Mouse (Mus musculus): Measurements from ENCODE around the gene Ccna1.

Ccna1 gene

DNA sequence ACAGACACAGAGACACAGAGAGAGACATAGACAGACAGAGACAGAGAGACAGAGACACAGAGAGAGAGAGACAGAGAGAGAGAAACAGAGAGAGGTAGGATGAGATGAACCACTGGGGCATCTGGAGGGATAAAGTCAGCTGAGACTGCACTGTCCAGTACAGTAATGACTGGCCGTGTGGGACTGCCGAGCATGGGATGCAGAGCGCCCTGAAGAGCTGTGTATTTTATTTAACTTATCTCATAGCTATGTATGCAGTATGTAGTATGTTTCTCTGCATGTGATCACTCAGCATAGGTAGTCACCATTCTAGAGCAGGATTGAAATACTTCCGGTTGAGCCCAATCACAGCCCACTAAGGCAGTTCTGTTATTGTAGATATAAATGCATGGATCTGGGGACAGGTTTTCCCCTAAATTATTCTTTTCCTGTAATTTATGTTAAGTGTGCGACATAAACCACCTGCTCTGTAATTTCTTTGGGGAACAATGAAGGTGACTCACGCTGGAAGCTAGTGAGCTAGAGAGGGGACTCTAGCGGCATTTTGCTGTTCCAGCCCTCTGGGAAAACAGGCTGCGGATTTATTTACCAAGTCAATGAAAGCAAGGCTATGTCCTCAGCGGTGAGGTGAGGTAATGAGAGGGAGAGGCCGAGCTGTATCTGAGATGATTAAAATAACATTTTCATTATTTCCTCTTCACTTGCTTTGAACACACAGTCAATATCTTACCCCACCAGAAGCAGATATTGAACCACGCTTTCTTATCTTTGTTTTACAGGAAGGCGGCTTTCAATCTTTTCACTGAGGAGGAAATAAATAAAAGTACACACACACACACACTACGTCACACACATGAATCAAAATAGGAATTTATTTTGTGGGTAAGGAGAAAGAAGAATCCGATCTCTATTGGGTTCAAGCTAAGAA lies 10.7 kb upstream of the Ccna1 start:
- DNase-seq: no peak

DNA sequence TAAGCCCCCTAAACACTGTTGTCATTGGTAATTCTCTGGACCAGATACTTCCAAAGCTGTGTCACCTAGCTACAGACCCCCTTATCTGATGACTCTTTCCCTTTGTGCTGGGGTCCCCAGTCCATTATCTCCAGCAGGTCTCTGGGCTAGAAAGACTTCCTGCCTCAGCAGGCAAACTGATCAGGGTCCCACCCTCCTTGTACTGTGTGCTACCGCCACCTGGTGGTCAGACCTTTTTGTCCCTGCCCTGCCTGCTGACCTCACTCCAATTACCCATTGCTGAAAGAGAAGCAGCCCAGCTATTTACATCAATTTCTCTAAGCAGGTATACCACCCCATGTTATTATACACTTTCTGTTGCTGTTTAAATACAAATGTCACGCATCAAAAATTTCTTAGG lies 9.1 kb upstream of the Ccna1 start:
- DNase-seq: peak; percentile 65 to 68

- no peak for DNase-seq
Observed at GRCm38 (mm10) chr3:55062653-55063052, 7.4 kb upstream of the Ccna1 start.

- DNase-seq: no peak
Observed at GRCm38 (mm10) chr3:55056376-55056775, 1.1 kb upstream of the Ccna1 start.

DNA sequence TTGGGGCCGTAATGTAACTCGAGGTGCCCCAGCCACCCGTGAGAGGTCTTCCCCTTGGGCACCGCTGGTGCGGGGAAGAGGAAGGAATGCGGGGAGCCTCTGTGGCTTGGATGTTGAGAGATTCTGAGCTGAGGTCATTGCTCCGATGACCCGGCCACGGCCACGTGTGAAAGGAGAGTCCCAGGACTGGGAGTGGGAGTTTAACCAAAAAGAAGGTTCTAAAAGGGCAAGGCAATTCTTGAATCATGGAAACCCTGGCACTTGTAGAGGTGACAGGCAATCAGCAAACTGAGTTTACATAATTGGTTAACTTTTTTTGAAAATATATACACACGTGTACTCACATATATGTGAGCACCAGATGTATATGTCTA lies 433 bp upstream of the Ccna1 start:
- no peak for DNase-seq

DNA sequence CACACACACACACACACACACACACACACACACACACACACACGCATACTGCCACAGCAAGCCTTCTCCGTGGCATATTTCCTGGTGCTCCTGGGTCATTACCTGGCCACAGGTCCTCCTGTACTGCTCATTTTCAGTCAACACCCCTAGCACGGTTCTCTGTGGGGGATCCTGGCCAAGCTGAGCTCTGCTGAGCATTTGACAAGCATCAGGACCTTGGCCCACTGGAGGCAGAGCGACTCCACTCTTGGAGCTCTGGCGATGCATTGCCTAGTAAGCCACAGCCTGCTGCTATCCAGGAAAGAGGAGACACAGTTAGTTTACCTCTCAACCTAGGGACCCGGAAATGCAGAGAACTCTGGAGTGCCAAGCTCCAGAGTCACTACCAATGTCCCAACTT lies 1.1 kb downstream of the Ccna1 start:
- DNase-seq: no peak

GRCm38 (mm10) chr3:55044601-55045370 lies 10.5 kb downstream of the Ccna1 start:
- peak in 1 of 2 experiments; percentile 7 for DNase-seq

- DNase-seq: no peak
Observed at GRCm38 (mm10) chr3:55037608-55038007, 17.7 kb downstream of the Ccna1 start.

DNA sequence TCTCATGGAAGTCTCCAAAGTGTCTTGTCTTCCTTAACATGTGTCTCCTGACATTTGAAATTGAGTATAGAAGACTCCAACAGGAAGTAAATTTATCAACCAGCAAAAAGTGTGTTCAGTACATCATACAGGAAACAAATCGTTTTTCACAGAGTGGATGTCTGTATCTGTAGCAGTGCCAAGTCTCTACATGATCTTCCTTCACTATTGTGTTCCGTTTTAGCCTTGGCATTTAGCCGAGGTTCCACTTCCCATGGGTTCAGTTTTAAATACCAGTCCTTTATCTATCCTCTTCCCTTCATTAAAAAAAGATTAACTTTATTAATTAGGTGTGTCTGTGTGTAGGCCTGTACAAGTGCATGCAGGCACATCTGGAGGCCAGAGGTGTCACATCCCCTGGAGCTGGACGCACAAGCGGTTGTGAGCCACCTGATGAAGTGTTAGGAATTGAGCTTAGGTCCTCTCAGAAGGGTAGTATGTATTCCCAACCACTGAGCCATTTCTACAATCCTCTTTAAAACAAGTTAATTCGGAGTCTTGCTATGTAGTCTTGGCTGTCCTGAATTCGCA lies 27.9 kb downstream of the Ccna1 start:
- no peak for DNase-seq

- DNase-seq: no peak
Observed at GRCm38 (mm10) chr3:55025502-55025901, 29.8 kb downstream of the Ccna1 start.

- no peak for DNase-seq
Observed at GRCm38 (mm10) chr3:55023347-55023746, 32.0 kb downstream of the Ccna1 start.

- DNase-seq: no peak
Observed at GRCm38 (mm10) chr3:55022247-55022646, 33.1 kb downstream of the Ccna1 start.

- DNase-seq: no peak
Observed at GRCm38 (mm10) chr3:55012536-55012935, 42.8 kb downstream of the Ccna1 start.

DNA sequence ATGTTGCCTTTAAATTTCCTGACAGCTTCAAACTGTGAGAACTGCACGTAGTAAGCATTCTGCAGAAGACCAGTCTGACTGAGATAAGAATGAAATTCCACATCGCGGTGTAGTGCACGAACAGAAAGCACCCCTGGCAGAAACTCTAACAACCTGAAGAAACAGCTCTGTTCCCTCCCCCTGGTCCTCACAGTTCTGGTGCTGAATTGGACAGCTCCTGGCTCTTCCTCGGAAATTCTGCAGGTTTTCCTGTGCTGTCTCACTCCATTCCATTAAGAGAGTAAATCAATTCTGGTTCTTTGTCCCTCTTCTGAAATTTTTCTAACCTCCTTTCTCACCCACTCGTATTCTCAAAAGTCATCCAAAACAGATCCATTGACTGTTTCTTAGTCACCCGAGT lies 43.6 kb downstream of the Ccna1 start:
- DNase-seq: no peak

DNA sequence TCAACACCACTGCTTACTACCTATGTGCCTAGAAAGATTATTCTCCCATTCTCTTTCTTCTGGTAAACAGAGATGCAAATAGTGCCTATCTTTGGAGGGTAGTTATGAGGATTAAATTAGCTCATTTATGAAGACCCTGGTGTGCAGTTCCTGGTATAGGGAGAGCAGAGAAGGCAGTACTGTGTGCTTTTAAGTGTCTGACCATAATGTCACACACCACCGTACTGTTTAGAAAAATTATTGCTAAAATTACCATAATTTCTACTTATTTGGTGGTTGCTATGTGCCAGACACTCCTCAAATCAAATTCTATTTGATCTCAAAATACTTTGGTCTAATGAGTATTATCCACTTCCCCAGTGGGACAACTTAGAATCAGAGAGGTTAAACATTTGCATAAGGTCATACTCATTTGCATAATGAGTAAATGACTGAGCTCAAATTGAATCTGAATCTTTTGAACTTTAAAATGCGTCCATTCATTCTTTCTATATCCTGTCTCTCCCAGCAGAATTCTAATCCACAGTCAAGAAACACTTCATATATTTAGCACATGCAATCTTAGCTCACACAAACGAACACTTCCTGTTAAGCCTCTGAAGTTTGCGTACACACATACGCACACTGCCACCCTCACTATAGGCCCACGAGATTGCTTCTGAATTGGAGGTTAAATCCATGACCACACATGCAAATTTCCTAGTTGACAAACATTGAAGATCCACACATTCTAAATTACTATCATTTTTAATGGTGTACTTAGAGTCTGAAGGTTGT lies 46.1 kb downstream of the Ccna1 start:
- no peak for DNase-seq

DNA sequence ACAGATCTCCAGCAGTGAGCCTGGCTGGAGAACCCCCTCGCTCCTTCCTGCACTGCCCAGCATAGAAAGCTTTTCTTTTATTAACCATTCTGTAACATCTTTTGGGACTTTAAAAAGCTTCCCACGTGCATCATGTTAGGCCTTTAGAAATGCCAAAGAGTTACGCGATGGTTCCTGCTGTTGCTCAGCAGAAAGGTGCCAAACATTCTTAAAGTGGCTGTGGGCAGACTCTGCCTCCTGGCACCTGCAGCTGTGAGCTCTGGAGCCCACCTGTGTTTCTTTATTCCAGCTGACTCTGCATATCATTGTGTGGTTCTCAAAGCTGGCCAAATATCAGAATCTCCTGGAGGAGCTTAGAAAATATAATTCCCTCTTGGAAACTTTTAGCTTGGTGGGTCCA lies 51.3 kb downstream of the Ccna1 start:
- DNase-seq: no peak

- DNase-seq: no peak
Observed at GRCm38 (mm10) chr3:55001677-55002076, 53.6 kb downstream of the Ccna1 start.

All from cerebellum, postnatal 36 days (tissue).